Mouse (Mus musculus) thymus, postnatal 10 days (tissue): ENCODE results near the gene Akap8.

Experiments
- DNase-seq, 2 experiments: peaks; one replicate each; pipeline ENCODE4 v3.0.0; 2021; ENCODE audit warnings: low spot score in 2 of 2

Gene Akap8

GRCm38 (mm10) chr17:32320597-32321389, at the start of gene Akap8:
TSS of gene Akap8 (minus strand) at chr17:32321238.
- DNase-seq = peak; percentile 95 to 97

DNA sequence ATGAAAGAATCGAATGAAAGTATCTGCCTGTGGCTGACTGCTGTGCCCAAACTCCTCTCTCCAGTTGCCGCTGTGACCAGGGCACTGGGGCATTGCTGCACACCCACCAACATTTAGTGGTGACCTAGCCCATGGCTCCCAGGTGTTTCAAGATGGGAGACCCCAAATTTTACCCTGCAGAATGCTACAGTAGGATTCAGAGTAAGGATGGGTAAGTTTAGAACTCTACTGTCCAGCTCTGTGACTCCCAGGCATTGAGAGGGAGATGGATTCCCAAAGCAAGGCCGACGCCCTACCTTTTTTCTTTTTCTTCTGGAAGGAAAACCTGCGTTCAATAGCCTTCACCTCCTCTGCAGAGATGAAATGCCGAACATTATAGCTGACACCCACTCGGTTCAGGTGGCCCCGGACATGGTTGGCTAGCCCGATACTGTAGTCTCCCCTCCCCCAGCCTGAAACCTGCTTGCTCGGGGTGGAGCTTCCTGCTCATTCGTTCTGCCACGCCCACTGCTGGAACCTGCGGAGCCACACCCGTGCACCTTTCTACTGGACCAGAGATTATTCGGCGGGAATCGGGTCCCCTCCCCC, 48.0 kb upstream of the Akap8 start:
- no peak for DNase-seq

- DNase-seq = no peak
Observed at GRCm38 (mm10) chr17:32367706-32368105, 46.7 kb upstream of the Akap8 start.

DNA sequence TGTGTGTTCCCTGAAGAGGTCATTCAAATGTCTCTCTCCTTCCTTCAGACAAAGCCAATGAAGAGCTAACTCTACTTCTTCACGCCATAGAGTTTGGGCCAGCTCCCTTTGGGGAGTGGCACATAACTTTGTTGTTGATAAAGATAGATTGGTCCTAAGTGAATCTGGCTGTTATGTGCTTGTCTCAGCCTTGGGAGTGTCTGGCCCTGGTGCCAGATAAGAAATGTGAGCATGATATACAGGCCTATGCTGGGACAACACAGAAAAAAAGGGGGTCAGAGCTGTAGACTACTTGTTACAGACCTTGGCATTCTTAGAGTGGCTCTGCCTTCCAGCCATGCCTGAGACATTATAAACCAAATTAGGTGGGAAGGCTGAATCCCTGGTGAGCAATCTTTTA, 44.3 kb upstream of the Akap8 start:
- DNase-seq = no peak

DNA sequence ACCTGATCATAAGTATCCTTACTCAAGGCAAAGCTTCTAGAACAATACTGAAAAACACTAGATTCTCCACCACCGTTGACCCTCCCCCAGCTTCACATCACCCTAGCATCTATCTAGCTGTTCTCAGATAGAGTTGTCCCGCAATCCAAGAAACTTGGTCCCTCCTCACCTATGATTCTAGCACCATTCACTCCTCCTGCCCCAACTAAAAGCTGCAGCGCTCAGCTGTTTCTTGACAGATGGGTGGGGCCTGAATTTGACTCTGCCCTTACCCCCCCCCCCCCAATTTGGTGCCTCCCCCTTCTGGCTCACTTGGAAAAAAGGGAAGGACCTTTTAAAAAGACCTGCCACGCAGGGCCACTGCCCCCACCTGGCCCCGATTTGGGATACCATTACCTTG, 43.8 kb upstream of the Akap8 start:
- DNase-seq = no peak

DNA sequence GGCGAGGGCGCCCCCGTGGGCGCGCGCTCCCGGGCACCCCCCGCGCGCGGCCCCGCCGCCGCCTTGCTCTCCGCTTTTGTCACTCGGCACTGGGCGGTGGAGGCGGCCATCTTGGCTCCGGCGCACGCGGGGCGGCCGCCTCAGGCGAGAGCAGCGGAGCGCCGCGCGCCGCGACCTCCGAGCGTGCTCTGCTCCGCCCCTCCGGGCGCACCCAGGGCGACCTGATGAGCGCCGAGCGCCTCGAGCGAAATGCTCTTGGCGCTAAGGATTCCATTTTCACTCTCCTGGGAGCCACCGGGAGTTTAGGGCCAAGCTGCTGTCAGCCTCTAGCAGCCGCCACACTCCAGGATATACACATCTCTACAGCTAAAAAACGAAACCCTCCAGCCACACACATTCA, 43.3 kb upstream of the Akap8 start:
- DNase-seq = peak; percentile 69 to 79

DNA sequence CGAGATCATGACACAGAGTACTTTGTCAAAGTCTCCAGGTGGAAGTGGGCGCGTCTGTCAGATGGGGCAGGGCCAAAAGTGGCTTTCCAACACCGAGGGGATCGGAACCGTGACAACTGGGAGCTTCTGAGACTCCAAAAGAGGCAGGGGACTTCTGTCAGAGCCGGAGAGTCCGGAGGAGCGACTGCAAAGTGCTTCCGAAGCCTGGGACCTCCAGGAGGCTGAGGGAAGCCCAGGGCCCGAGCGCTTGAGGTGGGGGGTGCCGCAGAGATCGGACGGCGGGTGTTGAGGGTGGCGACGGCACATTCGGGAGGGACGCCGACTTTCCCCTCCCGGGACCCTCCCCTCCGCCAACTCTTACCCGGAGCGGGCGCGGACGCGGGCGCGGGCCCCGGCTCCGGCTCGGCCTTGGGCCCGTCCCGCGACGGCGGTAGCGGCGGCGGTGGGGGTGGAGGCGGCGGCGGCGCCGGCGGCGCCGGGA, 42.8 kb upstream of the Akap8 start:
- DNase-seq = peak; percentile 17 to 19

GRCm38 (mm10) chr17:32362686-32363085, 41.6 kb upstream of the Akap8 start:
- DNase-seq = no peak

GRCm38 (mm10) chr17:32359928-32360327, 38.9 kb upstream of the Akap8 start:
- DNase-seq = no peak

DNA sequence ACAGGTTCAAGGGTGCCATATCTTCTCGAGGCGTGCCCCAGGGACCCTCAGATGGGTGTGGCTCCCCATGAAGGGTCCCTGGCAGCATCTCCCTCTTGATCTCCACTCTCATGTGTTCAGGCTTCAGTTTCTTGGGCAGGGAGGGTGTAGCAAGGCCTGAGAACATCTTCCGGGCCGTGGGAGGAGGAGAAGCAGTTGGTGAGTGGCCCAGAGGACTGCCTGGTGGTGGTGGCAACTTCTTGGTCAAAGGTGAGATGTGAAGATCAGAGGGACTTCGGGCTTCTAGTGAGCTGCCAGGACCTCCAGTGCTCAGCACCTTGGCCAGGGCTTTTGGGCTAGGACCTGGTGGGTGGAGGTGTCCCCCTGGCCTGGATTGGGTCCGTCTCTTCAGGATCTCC, 37.9 kb upstream of the Akap8 start:
- no peak for DNase-seq

DNA sequence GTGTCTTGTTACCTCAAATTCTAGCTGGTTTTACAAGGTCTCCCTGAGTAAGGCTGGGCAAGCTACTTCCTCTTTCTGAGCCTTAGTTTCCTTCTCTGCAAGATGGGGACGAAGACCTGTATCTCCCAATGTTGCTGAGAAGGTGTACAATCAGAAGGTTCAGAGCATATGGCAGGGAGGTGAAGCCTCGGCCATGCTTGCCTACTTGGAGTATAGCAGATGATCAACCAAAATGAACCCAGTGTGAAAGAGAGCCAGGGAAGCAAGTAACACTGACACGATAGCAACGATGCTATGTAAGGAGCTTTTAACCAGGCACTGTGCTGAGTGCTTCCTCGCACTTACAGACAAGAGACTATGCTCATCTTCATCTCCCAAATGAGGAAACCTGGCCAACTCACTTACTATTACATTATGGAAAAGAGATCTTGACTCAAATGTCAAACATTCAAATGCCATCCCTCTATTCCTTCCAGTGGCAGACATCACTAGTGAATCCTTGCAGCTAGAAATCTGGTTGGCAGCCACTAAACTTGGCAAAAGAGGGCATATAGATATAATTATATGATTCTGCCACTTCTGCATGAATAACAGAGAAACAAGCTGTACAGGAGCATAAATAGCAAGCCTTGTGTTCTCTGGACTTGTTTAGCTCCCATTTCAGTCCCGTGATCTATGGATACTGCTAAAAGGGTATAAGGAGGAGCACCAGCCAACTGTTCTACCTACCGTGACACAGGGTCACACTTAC, 37.3 kb upstream of the Akap8 start:
- no peak for DNase-seq

GRCm38 (mm10) chr17:32356766-32357760, 36.0 kb upstream of the Akap8 start:
- no peak for DNase-seq

DNA sequence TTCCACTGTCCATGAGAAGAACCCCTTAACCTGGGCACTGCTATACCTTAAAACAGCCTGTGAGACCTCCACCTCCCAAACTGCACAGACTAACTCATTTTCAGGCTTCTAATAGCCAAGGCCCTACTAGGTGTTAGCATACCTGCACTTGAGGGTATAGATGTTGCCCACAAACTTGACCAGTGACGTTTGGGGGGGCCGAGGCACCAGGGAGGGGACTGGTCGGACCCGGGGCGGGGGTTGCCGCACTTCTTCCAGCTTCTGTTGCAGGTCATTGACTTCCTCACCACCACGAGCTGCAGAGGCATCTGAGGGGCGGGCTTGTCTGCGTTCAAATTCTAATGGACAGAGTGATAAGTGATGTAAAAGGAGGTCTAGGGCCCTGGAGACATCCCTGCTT, 35.2 kb upstream of the Akap8 start:
- no peak for DNase-seq

- DNase-seq = no peak
Observed at GRCm38 (mm10) chr17:32355031-32355430, 34.0 kb upstream of the Akap8 start.

- DNase-seq = no peak
Observed at GRCm38 (mm10) chr17:32354211-32354610, 33.2 kb upstream of the Akap8 start.

- DNase-seq = no peak
Observed at GRCm38 (mm10) chr17:32353696-32354095, 32.7 kb upstream of the Akap8 start.

DNA sequence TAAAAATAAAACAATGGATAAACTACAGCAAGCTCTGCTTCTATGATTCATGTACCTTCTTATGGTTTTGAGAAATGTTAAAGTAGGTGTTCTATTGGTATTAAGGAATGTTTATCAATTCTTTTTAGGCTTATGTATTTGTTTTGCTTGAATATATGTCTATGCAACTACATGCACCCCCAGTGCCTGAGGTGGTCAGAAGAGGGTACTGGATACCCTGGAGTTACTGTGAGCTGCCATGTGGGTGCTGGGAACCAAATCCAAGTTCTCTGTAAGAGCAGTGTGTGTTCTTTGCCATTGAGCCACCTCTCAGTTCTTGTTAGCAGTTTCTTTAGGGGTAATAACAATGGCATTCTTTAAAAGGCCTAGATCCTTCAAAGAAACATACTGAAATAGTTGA, 30.7 kb upstream of the Akap8 start:
- DNase-seq = no peak

GRCm38 (mm10) chr17:32351269-32351668, 30.2 kb upstream of the Akap8 start:
- DNase-seq = no peak

DNA sequence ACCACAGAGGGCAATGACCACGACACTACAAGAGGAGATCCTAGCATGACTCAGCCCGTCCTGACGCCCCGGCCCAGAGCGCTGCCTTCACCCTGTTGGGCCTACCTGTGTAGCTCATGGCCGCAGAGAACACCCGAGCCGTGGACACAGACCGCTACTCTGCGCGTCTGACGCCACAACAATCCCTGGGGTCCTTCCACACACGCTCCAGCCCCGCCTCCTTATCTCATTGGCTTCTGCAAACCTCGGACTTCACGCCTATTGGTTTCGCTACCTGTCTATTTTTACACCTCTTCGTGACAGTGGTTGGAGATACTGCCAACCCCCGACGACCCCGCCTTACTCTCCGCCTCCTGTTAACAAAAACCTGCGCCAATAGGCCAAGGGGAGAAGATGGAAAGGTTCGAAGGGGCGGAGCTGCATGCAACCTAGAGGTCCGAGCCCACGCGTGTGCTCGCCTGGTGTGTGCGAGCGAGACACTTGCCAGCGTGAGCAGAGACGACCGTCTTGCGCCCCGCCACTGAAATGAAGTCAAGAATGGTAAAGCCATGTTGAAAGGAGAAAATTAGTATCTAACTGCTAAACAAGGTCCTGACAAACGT, 29.4 kb upstream of the Akap8 start, which contains the start of gene Akap8l:
Gene Akap8l (minus strand): TSS at position 226 of the 602 bp plus-strand sequence.
- DNase-seq = peak; percentile 92 to 93

DNA sequence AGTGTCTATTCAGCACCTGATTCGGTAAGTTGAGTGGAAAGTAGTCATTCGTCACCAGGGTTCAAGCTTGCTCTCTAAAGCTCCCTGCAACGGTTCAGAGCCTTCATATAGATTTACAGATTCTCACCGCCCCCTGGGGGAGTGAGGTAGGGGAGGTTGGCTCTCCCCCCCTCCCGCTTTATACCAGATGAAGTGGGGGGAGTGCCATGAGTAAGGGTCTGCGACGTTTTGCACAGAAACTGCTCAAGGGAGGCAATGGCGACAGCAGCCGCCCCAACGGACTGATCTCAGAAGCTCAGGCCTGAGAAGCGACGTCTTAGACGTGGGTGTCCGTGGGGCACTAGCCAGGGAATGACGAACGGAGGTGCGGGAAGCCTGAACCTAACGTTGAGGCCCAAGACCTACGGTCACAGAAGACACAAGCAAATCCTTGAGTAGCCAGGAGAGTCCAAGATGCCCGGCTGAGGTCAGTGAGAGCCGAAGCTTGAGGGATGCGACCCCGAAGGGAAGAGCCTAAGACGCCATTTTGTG, 28.9 kb upstream of the Akap8 start:
- no peak for DNase-seq
